In the genomic region with DNA sequence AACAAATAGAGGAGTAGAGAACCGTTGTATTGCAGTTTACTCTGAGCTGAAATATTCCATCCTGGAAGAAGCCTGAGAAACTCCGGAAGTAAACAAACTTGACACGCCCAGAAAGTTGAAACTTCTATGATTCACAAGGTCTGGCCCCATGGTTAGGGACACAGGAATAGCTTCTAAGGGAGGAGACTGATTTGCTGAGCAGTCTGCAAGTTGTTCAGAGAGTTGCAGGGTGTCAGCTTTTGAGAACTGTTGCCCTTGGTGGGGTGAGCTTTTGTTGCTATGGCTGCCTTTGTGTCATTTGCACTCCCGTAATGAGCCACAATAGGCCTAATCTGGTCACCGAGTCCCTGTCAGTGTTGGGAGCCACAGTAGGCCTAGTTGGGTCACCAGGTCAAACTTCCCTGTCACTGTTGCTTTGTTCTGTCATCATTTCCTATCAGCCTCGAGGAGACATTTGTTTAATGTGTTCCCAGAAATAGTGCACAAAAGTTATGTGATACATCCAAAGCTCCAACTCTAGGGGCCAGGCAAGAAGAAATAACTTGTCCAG, we compare ENCODE assay signal across 21 mouse cellular contexts.
DNase-seq lines count a peak whose midpoint lies in the region; ATAC-seq lines count a peak whose summit lies in the region.
"Had no signal": no experiment of that assay in that cellular context is flagged by ENCODE, and none has a peak within 500 bp of the region (broad histone marks: within the 10 kb centered on the region; RNA-seq: fewer than 3 reads in every experiment).

No protein-coding gene starts in this region.

- no peak for ATAC-seq in hindbrain, embryonic 11.5 days (ENCODE audit: low FRiP score)
- no peak for ATAC-seq in hindbrain, embryonic 14.5 days (ENCODE audit: low FRiP score)
- ATAC-seq: activated CD4-positive, CD25-positive, alpha-beta regulatory T cell, adult 4 months; forebrain, embryonic 14.5 days; intestine, embryonic 16.5 days had no signal

- WGBS in hindbrain, embryonic 11.5 days, result 41% methylated on average over 6 of the region's 6 CpGs
- WGBS in hindbrain, embryonic 14.5 days, result 41% methylated on average over 6 of the region's 6 CpGs

- H3K27me3 ChIP-seq in hindbrain, embryonic 11.5 days (ENCODE audit: control insufficient read depth, insufficient read depth, low read length), result no peaks in the 10 kb centered on the region
- no peaks in the 10 kb centered on the region for H3K27me3 ChIP-seq in hindbrain, embryonic 14.5 days (ENCODE audit: control insufficient read depth, insufficient read depth, low read length)
- H3K27me3 ChIP-seq: CH12.LX; heart, embryonic 12.5 days; hindbrain, embryonic 15.5 days had no signal

- H3K4me2 ChIP-seq in hindbrain, embryonic 11.5 days (replicated peaks; ENCODE audit: low read depth, low read length), result no peak overlapping the region
- H3K4me2 ChIP-seq in hindbrain, embryonic 14.5 days (replicated peaks), result no peak overlapping the region
- H3K4me2 ChIP-seq: heart, embryonic 12.5 days; hindbrain, embryonic 15.5 days had no signal

- no peak overlapping the region for H3K4me3 ChIP-seq in hindbrain, embryonic 11.5 days (ENCODE audit: low read depth, low read length)
- no peak overlapping the region for H3K4me3 ChIP-seq in hindbrain, embryonic 14.5 days (replicated peaks; ENCODE audit: low read length)
- H3K4me3 ChIP-seq: embryonic facial prominence, embryonic 10.5 days; erythroblast, embryonic 14.5 days; forebrain, embryonic 10.5 days; heart, embryonic 12.5 days; hindbrain, embryonic 15.5 days had no signal

- no peak overlapping the region for H3K9ac ChIP-seq in hindbrain, embryonic 11.5 days (ENCODE audit: low read depth, low read length)
- H3K9ac ChIP-seq in hindbrain, embryonic 14.5 days, result no peak overlapping the region
- H3K9ac ChIP-seq: heart, embryonic 12.5 days; hindbrain, embryonic 15.5 days had no signal

- 0 out of 2 replicates have a peak, but pooled peaks cover 2% of the 10 kb centered on the region for H3K4me1 ChIP-seq in hindbrain, embryonic 11.5 days (replicated peaks; ENCODE audit: control insufficient read depth, insufficient read depth, low read length)
- H3K4me1 ChIP-seq in hindbrain, embryonic 14.5 days (replicated peaks; ENCODE audit: control insufficient read depth, insufficient read depth, low read length), result no peaks in the 10 kb centered on the region
- H3K4me1 ChIP-seq: embryonic facial prominence, embryonic 10.5 days; heart, embryonic 12.5 days; hindbrain, embryonic 15.5 days had no signal

- no peaks in the 10 kb centered on the region for H3K36me3 ChIP-seq in hindbrain, embryonic 11.5 days (ENCODE audit: control insufficient read depth, insufficient read depth, low read length)
- no peaks in the 10 kb centered on the region for H3K36me3 ChIP-seq in hindbrain, embryonic 14.5 days (replicated peaks; ENCODE audit: control insufficient read depth, insufficient read depth)
- H3K36me3 ChIP-seq: embryonic facial prominence, embryonic 10.5 days; forebrain, embryonic 10.5 days; G1E; heart, embryonic 12.5 days; hindbrain, embryonic 15.5 days had no signal

- no peaks in the 10 kb centered on the region for H3K9me3 ChIP-seq in hindbrain, embryonic 11.5 days (ENCODE audit: control insufficient read depth, low read length)
- no peaks in the 10 kb centered on the region for H3K9me3 ChIP-seq in hindbrain, embryonic 14.5 days (ENCODE audit: control insufficient read depth, low read length)
- H3K9me3 ChIP-seq: embryonic facial prominence, embryonic 10.5 days; forebrain, embryonic 10.5 days; G1E; hindbrain, embryonic 15.5 days had no signal

- DNase-seq in hindbrain, embryonic 11.5 days (ENCODE audit: low spot score), result peak; percentile 30
- no peak for DNase-seq in hindbrain, embryonic 14.5 days (ENCODE audit: low spot score)
- DNase-seq in retina, embryonic 14.5 days (ENCODE audit: low spot score), result peak; percentile 47
- no peak for DNase-seq in retina, postnatal 1 day
- DNase-seq in embryo, embryonic 10 days (ENCODE audit: low spot score), result peak; percentile 66
- DNase-seq in spleen, adult 18-20 months, result no peak
- DNase-seq in layer of hippocampus, adult 9-11 months, result no peak
- DNase-seq: cerebellum, adult 11-12 months; cerebellum, adult 9-10 months; cerebellum, postnatal 36 days; gastrocnemius, postnatal 14 days had no signal

- H3K27ac ChIP-seq in hindbrain, embryonic 11.5 days (ENCODE audit: low read depth, low read length), result no peak overlapping the region
- no peak overlapping the region for H3K27ac ChIP-seq in hindbrain, embryonic 14.5 days
- H3K27ac ChIP-seq: embryonic facial prominence, embryonic 10.5 days; forebrain, embryonic 10.5 days; hindbrain, embryonic 15.5 days had no signal

Comparison
In these comparisons a context has a peak if more than half of its experiments do, and no peak if none do; other contexts are left out.
1. DNase-seq: peak in hindbrain, embryonic 11.5 days (single experiment), retina, embryonic 14.5 days (single experiment) and embryo, embryonic 10 days (single experiment); none in hindbrain, embryonic 14.5 days (single experiment), retina, postnatal 1 day (single experiment), spleen, adult 18-20 months (0 of 2) and layer of hippocampus, adult 9-11 months (single experiment).